Mouse (Mus musculus) olfactory bulb, adult 2 months (tissue): ENCODE results near the gene Galnt3. TPM values are rescaled to one million over a fixed set of nuclear protein-coding genes. Genes with fewer than 3 reads are reported as not detected.

Source experiments
- H3K27ac ChIP-seq: fragments of 200-500 bp; 2 replicates; pipeline ENCODE4 v1.5.1; 2012; ENCODE audit warnings: low read depth, low read length; ENCODE audit not compliant: insufficient read depth
- H3K4me1 ChIP-seq: fragments of 200-500 bp; 2 replicates; pipeline ENCODE4 v1.6.1; 2012; ENCODE audit warnings: low read length; ENCODE audit not compliant: control insufficient read depth, insufficient read depth
- H3K4me3 ChIP-seq: fragments of 200-500 bp; 2 replicates; pipeline ENCODE4 v1.5.1; 2012; ENCODE audit warnings: mild to moderate bottlenecking, low read depth, low read length, moderate library complexity; ENCODE audit not compliant: insufficient read depth
- CTCF ChIP-seq: fragments of 200-500 bp; IDR thresholded peaks from 2 replicates; pipeline ENCODE4 v1.5.1; 2012; ENCODE audit warnings: low read depth, mild to moderate bottlenecking, low read length, moderate library complexity; ENCODE audit not compliant: insufficient read depth
- POLR2A ChIP-seq: fragments of 200-500 bp; IDR thresholded peaks from 2 replicates; pipeline ENCODE4 v1.6.1; 2012; ENCODE audit warnings: mild to moderate bottlenecking, low read depth, low read length, moderate library complexity; ENCODE audit not compliant: insufficient read depth
- WGBS: fragments of 180-500 bp; shearing (Covaris S2); methylation state at CpG from one replicate; pipeline ENCODE4 v1.1.7; 2018; 5-methylcytosine and 5-hydroxymethylcytosine counted together
- polyA plus RNA-seq: library from polyadenylated mRNA; stranded (reverse); fragments of >200 nt; gene quantifications from 2 replicates; pipeline ENCODE4 v1.2.4, GENCODE M21; 2012; ENCODE audit warnings: low replicate concordance; ENCODE audit not compliant: missing spikeins, insufficient read depth, insufficient read length

Gene Galnt3
- polyA plus RNA-seq, 1 experiment, result not detected

DNA sequence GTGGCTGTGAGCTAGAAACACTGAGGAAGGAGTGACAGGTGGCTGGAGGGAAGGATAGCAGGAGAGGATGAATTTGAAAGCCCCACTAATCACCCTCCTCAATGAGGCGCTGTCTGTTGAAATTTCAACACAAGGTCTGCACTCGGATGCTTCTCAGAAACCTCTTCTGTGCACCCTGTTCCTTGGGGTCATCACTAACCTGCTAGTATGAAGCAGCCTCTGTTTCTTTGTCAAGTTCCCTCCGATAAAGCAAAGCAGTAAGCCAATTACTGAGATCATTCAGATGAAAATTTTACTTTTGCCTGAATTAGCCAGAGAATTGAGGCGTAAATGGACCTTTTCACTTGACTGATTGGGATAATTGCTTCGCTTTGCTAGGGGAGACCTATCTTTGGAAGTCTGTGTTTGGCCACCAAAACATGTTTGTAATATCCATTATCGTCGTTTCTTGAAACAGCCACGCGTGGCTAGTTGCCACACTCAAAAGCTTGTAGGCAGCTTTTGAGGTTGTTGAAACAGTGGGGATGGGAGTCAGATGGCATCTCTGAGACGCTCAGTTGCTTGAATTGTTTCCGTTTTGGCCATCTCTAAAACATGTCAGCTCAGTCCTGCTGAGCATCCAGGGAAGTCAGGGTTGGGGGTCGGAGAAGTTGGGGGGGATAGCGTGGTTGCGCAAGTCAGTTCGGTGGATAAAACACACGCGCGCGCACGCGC lies 83.4 kb downstream of the Galnt3 start:
- H3K27ac ChIP-seq, result peak overlapping the region; percentile 74; the same call in 1 of the 2 replicates
- WGBS, result 29% methylated on average over 21 of the region's 21 CpGs
- H3K4me3 ChIP-seq, result peak overlapping the region; percentile 55
- H3K4me1 ChIP-seq, result 0 out of 2 replicates have a peak, but pooled peaks cover 4% of the 10 kb centered on the region
- TF ChIP-seq CTCF, result no peak
- no peak for TF ChIP-seq POLR2A

GRCm38 (mm10) chr2:66040611-66041010 lies 84.2 kb downstream of the Galnt3 start:
- TF ChIP-seq POLR2A (no peak), CTCF (no peak)
- H3K4me1 ChIP-seq, result 0 out of 2 replicates have a peak, but pooled peaks cover 4% of the 10 kb centered on the region
- H3K27ac ChIP-seq, result no peak overlapping the region
- no peak overlapping the region for H3K4me3 ChIP-seq

DNA sequence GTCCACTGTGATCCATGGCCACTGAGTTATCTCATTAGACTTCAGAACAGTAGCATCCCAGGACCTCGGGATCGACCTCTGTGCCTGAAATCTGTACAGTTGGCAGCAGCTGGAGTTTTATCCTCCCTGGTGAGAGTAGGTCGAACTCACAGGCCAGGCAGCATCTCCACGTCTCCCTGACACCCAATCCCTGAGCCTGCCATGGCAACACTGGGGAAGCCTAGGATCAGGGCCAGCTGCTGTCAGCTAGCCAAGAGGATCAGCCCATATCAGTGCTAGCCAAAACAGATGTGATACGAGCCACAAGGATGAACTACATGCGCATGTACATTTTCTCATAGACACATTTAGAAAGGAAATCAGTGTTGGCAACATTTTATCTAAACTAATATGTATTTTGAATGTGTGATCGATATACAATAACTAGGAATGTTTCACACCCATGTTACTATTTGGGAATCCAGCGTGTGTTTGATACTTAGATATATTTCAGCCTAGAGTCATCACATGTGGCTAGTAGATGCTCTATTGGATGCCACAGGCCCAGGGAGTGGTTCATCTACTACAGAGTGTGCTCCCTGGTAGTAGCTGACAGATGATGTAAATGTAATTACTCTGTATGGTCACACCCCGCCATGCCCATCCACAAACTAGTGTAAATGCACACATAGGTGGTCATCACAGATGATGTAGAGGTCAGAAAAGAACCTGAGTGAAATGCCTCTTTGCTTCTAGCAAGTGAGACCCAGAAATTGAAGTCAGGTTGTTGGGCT lies 89.7 kb downstream of the Galnt3 start:
- Histone ChIP-seq H3K4me3 (no peak overlapping the region), H3K4me1 (0 out of 2 replicates have a peak, but pooled peaks cover 2% of the 10 kb centered on the region), H3K27ac (no peak overlapping the region)
- TF ChIP-seq CTCF (no peak), POLR2A (no peak)
- 41% methylated on average over 9 of the region's 9 CpGs for WGBS

Other genes with a start within 250 kb of the Galnt3 start
- not detected in 2 replicates for gene Ttc21b, start 131.6 kb upstream of the Galnt3 start, polyA plus RNA-seq